Mouse (Mus musculus) kidney, embryonic 15.5 days (tissue): Measurements from ENCODE around the gene Lmntd1. TPM values are rescaled to one million over a fixed set of nuclear protein-coding genes. Genes with fewer than 3 reads are reported as not detected.

ENCODE experiments used
- ATAC-seq: fragments of 200-750 bp; cut with Nextera tagmentation; replicated peaks from 2 replicates; pipeline ENCODE4 v1.8.0; 2017; ENCODE audit warnings: moderate TSS enrichment; ENCODE audit not compliant: low FRiP score
- H3K27ac ChIP-seq: fragments of 300-500 bp; sonication (generic); 2 replicates; pipeline ENCODE4 v1.5.1; 2015; ENCODE audit warnings: mild to moderate bottlenecking, inconsistent platforms
- H3K27me3 ChIP-seq: fragments of 300-500 bp; sonication (generic); 2 replicates; pipeline ENCODE4 v1.6.1; 2015; ENCODE audit warnings: inconsistent platforms
- H3K36me3 ChIP-seq: fragments of 300-500 bp; sonication (generic); 2 replicates; pipeline ENCODE4 v1.6.1; 2015; ENCODE audit warnings: inconsistent platforms
- H3K4me1 ChIP-seq: fragments of 300-500 bp; sonication (generic); 2 replicates; pipeline ENCODE4 v1.6.1; 2015; ENCODE audit warnings: inconsistent platforms
- H3K4me2 ChIP-seq: fragments of 300-500 bp; sonication (generic); 2 replicates; pipeline ENCODE4 v1.6.1; 2015; ENCODE audit warnings: moderate library complexity, mild to moderate bottlenecking, inconsistent platforms
- H3K4me3 ChIP-seq: fragments of 300-500 bp; sonication (generic); replicated peaks from 2 replicates; pipeline ENCODE4 v1.5.1; 2015; ENCODE audit warnings: mild to moderate bottlenecking, inconsistent platforms
- H3K9ac ChIP-seq: fragments of 300-500 bp; sonication (generic); 2 replicates; pipeline ENCODE4 v1.6.1; 2015; ENCODE audit warnings: mild to moderate bottlenecking, inconsistent platforms
- H3K9me3 ChIP-seq: fragments of 300-500 bp; sonication (generic); replicated peaks from 2 replicates; pipeline ENCODE4 v1.6.1; 2016; ENCODE audit warnings: inconsistent platforms
- WGBS: fragments of 180-500 bp; shearing (Covaris S2); methylation state at CpG from one replicate; pipeline ENCODE4 v1.1.7; 2015; ENCODE audit warnings: mixed read lengths; 5-methylcytosine and 5-hydroxymethylcytosine counted together
- polyA plus RNA-seq: library from polyadenylated mRNA; unstranded; fragments of >200 nt; fragmentation: Nextera tagmentation; extraction: Ambion mirVana; gene quantifications from 2 replicates; pipeline ENCODE4 v1.2.1, GENCODE M21; 2015

Gene Lmntd1
- polyA plus RNA-seq, 1 experiment from 2014 or later, result 2.4 TPM

DNA sequence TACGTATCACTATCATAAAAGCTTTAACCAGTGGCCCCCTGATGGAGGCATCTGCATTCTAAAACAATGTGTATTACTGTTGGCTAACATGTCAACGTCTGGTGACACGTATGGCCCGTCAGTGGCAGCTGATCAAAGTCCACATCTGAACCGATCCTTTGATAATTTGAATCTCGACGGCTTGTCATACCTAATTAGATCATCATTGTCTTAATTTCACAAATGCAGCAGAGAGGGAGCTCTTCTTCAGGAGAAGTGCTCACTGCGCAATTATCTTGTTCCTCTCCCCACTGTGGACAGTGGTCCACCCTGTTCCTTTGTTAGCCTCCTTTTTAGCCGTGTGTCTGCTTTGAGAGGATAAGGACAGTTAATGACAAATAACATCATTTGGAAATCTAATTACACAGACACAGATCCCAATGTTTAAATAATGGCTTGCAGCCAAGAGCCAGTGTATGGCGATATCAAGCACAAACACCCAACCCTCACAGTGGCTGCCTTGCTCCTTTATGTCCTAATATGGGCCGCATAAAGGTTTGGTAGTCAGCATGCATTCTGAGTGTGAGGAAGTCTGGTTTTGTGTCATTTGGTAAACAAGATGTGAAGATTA, 142.4 kb downstream of the Lmntd1 start:
- WGBS, result 88% methylated on average over 11 of the region's 11 CpGs
- Histone ChIP-seq H3K4me1 (no peaks in the 10 kb centered on the region), H3K4me3 (no peak overlapping the region), H3K9me3 (no peaks in the 10 kb centered on the region), H3K36me3 (no peaks in the 10 kb centered on the region), H3K27ac (no peak overlapping the region), H3K9ac (no peak overlapping the region), H3K4me2 (no peak overlapping the region), H3K27me3 (no peaks in the 10 kb centered on the region)
- ATAC-seq, result no peak

DNA sequence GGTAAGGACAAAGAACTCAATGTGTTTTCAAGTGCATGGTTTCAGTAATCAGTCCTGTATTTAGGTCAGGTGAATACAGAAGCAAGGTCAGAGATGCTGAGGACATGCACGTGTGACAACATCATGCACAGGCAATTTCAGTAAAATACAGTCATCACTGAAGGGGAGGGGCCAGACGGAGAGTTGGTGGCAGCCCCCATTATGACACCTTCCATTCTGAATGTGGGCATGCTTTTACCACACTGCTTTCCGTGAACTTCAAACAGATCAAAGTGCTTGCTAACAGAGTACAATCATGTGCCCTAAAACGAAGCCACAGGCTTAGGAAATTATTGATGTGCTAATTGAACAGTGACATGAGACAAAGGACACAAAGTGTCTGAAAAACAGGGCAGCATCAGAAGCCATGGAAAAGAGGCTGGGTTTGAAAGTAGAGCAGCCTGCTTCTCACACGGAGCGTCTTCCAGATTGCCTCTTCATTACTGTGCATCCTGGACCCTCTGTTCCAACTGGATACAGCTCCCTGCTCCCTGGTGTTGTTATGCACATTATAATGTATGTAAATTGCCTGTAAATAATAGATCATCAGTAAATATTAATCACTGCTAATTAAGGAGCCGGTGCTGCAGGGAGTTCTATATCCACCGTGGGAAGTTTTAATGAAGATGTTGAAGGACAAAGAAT, 144.7 kb downstream of the Lmntd1 start:
- Histone ChIP-seq H3K27ac (no peak overlapping the region), H3K9me3 (no peaks in the 10 kb centered on the region), H3K9ac (no peak overlapping the region), H3K27me3 (no peaks in the 10 kb centered on the region), H3K4me3 (no peak overlapping the region), H3K36me3 (no peaks in the 10 kb centered on the region), H3K4me2 (no peak overlapping the region), H3K4me1 (no peaks in the 10 kb centered on the region)
- no peak for ATAC-seq
- 46% methylated on average over 8 of the region's 8 CpGs for WGBS

DNA sequence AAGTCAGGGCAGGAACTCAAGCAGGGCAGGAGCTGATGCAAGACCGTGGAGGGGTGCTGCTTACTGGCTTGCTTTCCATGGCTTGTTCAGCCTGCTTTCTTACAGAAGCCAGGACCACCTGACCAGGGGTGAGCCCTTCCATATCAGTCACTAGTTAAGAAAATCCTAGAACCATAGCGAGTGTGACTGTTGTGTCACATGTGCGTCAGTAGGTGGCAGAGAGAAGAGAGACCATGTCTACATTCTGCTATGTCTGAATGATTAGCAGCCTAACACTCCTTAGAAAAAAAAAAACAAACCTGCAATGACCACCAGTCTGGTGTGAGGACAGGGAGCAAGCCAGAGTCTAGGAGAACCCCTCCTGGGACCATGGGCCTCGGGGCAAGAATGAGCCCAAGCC, 150.1 kb downstream of the Lmntd1 start:
- no peak overlapping the region for H3K27ac ChIP-seq
- H3K36me3 ChIP-seq, result no peaks in the 10 kb centered on the region
- H3K4me2 ChIP-seq, result no peak overlapping the region
- no peaks in the 10 kb centered on the region for H3K27me3 ChIP-seq
- WGBS, result 84% methylated on average over 4 of the region's 4 CpGs
- H3K4me1 ChIP-seq, result peaks cover 9% of the 10 kb centered on the region
- no peak overlapping the region for H3K9ac ChIP-seq
- ATAC-seq, result no peak
- H3K4me3 ChIP-seq, result no peak overlapping the region
- no peaks in the 10 kb centered on the region for H3K9me3 ChIP-seq

DNA sequence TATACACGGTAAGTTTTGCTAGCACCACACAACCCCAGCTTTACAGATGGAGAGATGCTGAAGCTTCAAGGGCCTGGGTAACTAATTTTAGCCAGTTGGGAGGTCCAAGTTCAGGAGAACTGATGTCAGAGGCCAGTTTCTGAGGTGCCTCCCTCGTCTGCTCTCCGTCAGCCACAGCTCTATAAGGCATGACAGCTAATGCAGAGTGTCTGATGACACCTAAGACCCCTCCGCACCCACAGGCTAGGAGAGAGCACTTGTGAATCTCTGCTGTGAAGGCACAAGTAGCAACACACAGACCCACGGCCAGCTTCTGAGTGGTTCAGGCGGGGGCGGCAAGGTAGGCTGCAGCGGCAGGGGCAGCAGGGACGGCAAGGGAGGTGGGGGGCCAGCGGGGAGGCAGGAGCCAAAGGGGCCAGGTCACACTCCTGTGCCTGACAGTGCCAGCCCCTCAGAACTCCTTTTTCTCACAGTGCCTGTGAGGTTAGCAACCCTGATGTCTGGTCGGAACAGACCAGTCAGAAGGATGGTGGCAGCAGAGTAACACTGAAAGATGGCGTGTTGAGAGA, 151.4 kb downstream of the Lmntd1 start:
- Histone ChIP-seq H3K36me3 (no peaks in the 10 kb centered on the region), H3K9ac (no peak overlapping the region), H3K4me2 (no peak overlapping the region), H3K4me1 (peaks cover 9% of the 10 kb centered on the region), H3K27ac (no peak overlapping the region), H3K9me3 (no peaks in the 10 kb centered on the region), H3K4me3 (no peak overlapping the region), H3K27me3 (no peaks in the 10 kb centered on the region)
- 69% methylated on average over 12 of the region's 12 CpGs for WGBS
- ATAC-seq, result no peak

DNA sequence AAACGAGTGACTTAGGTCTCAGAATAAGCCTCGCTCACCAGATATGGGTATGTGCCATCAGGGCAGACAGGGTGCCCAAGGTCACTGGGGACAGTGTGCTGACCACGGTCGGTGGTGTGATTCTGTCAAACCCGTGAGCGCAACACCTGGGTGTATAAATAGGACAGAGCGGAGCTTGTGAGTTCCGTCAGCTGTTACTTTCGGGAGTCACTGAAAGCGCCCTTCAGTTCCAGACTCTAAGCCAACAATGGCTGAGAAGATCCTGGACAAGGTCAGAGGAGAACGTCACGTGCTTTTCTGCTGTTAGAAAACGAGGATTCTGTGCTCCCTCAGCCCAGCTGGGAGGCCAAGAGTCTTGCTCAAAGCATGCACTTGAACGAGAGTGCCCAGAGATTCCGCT, 157.1 kb downstream of the Lmntd1 start:
- H3K4me1 ChIP-seq, result no peaks in the 10 kb centered on the region
- 76% methylated on average over 15 of the region's 15 CpGs for WGBS
- no peak for ATAC-seq

DNA sequence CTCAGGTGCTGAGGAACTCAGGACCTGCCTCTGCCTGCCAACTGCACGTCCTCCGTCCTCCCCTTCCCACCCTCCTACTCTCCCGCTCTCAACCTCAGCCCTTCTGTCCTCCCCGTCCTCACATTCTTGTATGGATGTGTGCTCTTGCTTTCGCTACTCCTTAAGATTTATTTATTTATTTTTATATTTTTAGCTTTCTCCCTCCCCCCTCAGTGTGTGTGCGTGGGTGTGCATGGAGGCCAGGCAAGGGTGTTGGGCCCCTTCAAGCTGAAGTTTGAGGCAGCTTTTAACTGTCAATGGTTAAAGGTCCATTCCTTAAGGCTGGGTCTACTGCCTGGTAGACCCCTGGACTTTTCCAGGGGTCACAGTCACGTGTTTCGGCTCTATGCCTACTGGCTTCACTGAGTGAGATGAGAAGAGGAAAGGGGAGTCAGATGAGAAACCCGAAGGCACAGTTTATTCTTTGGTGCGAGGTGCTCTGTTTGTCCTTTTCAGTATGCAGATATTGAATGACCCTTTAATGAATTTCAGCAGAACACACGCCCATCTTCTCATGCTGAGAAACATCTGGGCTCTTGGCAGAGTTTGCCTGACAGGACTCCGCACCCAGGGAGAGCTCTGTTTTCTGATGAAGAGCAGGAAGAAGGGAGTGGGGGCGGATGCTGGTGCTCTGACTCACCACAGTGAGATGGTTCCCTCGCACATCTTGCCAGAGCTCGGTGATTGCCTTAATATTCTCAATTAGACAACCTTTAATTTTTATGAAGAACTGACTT, 163.3 kb downstream of the Lmntd1 start:
- Histone ChIP-seq H3K27ac (peak overlapping the region; percentile 41; the same call in 1 of the 2 replicates), H3K27me3 (no peaks in the 10 kb centered on the region), H3K4me1 (peaks cover 18% of the 10 kb centered on the region), H3K36me3 (no peaks in the 10 kb centered on the region), H3K9ac (no peak overlapping the region), H3K4me2 (0 out of 2 replicates have a peak overlapping the region, but pooled peaks have one; percentile 12), H3K4me3 (no peak overlapping the region), H3K9me3 (no peaks in the 10 kb centered on the region)
- ATAC-seq, result no peak
- 48% methylated on average over 15 of the region's 15 CpGs for WGBS

More for the DNA sequence above, 157.1 kb downstream of the Lmntd1 start:
- Histone ChIP-seq H3K27ac (no peak overlapping the region), H3K9me3 (no peaks in the 10 kb centered on the region), H3K9ac (no peak overlapping the region), H3K4me3 (no peak overlapping the region), H3K27me3 (no peaks in the 10 kb centered on the region), H3K4me2 (no peak overlapping the region), H3K36me3 (no peaks in the 10 kb centered on the region)

DNA sequence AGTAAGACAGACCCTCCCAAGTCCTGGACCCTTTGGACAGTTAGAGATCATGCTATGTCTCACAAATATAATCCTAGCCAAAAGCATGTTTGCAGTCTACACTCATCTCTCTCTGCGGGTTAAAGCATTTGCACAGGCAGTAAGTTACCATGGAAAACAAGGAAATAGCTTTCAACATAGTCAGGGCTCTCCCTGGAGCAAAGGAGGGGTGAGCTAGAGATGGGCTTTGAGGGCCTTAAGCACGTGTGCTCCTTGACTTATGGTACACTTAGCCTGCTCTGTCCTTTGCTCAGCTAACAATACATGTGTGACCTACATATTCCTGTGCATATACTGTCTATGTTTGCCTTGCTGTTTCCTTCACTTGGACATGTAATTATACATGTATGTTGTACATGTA, 165.8 kb downstream of the Lmntd1 start:
- H3K27ac ChIP-seq, result no peak overlapping the region
- H3K9me3 ChIP-seq, result no peaks in the 10 kb centered on the region
- peaks cover 24% of the 10 kb centered on the region for H3K4me1 ChIP-seq
- H3K36me3 ChIP-seq, result no peaks in the 10 kb centered on the region
- no peak for ATAC-seq
- no peaks in the 10 kb centered on the region for H3K27me3 ChIP-seq
- no peak overlapping the region for H3K9ac ChIP-seq
- no peak overlapping the region for H3K4me2 ChIP-seq
- WGBS, result 57% methylated on average over 2 of the region's 2 CpGs
- H3K4me3 ChIP-seq, result no peak overlapping the region

DNA sequence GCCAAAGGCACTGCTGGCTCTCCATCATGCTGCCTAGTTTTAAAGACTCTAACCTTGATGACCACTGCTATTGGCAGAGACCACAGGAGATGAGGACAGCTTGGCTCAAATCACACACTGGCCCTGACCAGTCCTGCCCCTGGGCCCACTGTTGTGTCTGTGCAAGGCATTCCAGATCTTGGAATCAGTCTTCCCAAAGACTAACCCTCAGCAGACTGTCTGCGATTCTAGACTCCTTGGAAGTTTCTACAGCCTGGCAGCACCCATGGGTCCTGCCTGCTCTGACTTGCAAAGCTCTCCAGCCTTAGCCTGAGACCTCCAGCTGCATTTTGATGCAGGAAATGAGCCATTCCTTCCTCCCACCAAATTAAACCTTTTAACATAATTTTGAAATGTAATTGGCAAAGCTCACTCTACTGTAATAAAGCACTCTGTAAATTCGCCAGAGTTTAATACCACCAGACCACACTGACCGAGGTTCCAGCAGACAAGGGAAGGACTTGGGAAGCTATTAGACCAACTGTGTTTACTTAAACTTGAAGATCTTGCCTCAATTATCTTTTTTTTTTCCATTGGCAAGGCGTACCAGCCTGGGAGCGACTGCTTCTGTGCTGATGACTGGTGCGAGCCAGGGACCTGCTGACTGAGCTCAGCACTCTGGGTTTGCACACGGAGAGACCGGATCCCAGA, 168.2 kb downstream of the Lmntd1 start:
- WGBS, result 70% methylated on average over 8 of the region's 8 CpGs
- Histone ChIP-seq H3K36me3 (no peaks in the 10 kb centered on the region), H3K27ac (peak overlapping the region; percentile 76), H3K4me1 (peaks cover 36% of the 10 kb centered on the region), H3K4me3 (no peak overlapping the region), H3K9me3 (no peaks in the 10 kb centered on the region), H3K27me3 (no peaks in the 10 kb centered on the region), H3K4me2 (no peak overlapping the region), H3K9ac (no peak overlapping the region)
- no peak for ATAC-seq

DNA sequence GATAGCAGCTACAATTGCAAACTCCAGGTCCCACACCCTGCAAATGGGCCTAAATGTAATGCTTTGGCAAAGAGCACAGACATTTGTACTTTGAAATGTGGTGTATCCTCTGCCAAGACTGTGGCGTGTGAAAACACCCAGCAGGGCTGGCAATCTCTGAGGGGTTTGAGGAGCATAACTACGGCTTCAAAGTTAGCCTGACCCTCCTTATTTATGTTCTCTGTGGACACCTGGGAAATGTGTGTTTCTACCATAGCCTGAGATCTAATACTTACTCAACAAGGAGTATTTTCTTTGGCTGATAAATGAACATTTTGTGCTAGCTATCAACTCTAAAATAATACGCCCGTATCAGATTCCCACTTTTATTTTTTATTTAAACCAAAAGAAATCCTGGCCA, 168.7 kb downstream of the Lmntd1 start:
- Histone ChIP-seq H3K27me3 (no peaks in the 10 kb centered on the region), H3K27ac (peak overlapping the region; percentile 76), H3K4me2 (no peak overlapping the region), H3K4me3 (no peak overlapping the region), H3K9ac (no peak overlapping the region), H3K9me3 (no peaks in the 10 kb centered on the region), H3K36me3 (no peaks in the 10 kb centered on the region), H3K4me1 (peaks cover 30% of the 10 kb centered on the region)
- ATAC-seq, result no peak
- WGBS, result 52% methylated on average over 4 of the region's 4 CpGs

DNA sequence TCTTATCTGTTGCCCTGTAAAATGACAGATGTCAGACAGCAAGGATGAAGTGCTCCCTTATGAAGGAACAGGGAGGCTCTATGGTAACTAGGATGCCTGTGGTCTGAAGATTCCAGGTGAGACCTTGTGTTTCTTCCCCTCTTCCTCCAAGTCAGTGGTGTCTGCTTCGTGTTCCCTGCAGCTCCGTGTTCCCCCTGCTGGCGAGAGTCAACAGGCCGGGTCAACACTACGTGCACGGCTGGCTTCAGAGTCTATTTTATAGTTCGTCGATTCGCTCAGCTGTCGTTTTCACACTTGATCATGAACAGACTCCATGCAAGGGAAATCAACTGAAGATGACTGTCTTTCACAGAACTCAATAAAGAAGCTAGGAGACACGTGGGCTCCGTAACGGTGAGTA, 171.3 kb downstream of the Lmntd1 start:
- WGBS, result 44% methylated on average over 13 of the region's 13 CpGs
- Histone ChIP-seq H3K4me2 (no peak overlapping the region), H3K9me3 (no peaks in the 10 kb centered on the region), H3K36me3 (no peaks in the 10 kb centered on the region), H3K4me3 (no peak overlapping the region), H3K9ac (no peak overlapping the region), H3K4me1 (peaks cover 27% of the 10 kb centered on the region), H3K27me3 (no peaks in the 10 kb centered on the region), H3K27ac (no peak overlapping the region)
- ATAC-seq, result no peak

DNA sequence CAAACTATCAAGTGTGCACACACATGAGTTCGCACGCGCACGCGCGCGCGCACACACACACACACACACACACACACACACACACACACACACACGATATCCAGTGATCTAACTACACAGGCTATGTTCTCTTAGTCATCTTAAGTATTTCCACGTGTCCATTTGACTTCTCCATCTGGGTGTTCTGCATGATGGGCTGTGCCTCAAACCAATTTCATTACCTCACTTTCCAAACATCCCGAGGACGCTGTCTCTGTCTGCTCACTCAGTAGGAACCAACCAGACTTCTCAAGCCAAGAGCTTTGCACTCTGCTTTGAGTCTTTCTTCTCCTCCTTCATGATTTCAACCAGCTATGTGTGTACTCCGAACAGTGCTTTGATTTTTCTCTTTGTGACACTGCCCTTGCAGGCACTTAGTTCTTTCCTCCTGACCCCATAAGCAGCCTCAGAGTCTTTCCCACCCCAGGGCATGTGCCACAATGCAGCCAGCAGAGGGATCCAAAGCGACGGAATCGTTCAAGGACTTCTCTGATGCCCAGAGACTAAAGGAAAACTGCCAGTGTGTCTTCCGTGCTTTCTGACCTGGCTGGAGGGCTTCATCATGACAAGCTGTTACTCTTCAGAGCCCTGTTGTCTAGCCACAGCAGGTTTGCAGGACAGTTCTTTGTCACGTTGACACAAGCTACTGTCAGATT, 172.6 kb downstream of the Lmntd1 start:
- H3K4me1 ChIP-seq, result peaks cover 27% of the 10 kb centered on the region
- H3K9me3 ChIP-seq, result no peaks in the 10 kb centered on the region
- H3K9ac ChIP-seq, result no peak overlapping the region
- no peaks in the 10 kb centered on the region for H3K27me3 ChIP-seq
- H3K36me3 ChIP-seq, result no peaks in the 10 kb centered on the region
- no peak overlapping the region for H3K4me3 ChIP-seq
- H3K27ac ChIP-seq, result peak overlapping the region; percentile 59
- peak; percentile 59; the same call in 1 of the 2 replicates for ATAC-seq
- 57% methylated on average over 18 of the region's 18 CpGs for WGBS
- H3K4me2 ChIP-seq, result no peak overlapping the region
